Mouse (Mus musculus): ENCODE results near the gene Gm20867.
"Not testable (repeated sequence)": the region's sequence is repeated elsewhere in the genome, so short reads cannot be mapped to it uniquely, and the experiment has no call there.

Gm20867 gene

GRCm38 (mm10) chrY:77963104-77963503 is at the start of gene Gm20867:
TSS of gene Gm20867 (minus strand) at chrY:77963204.
- DNase-seq (ENCODE audit: low read depth): not testable (repeated sequence)

Measured in naive thymus-derived CD4-positive, alpha-beta T cell, adult 2 months (primary cell).